Mouse (Mus musculus) heart, adult 2 months (tissue): ENCODE results near the gene Pld4.

Source experiments
- CTCF ChIP-seq: fragments of 200-600 bp; IDR thresholded peaks from 2 replicates; pipeline ENCODE4 v1.8.1; 2022; ENCODE audit warnings: antibody characterized with exemption, mild to moderate bottlenecking, moderate library complexity
- EP300 ChIP-seq: fragments of 200-500 bp; IDR thresholded peaks from 2 replicates; pipeline ENCODE4 v1.6.1; 2011; ENCODE audit warnings: low read depth, low read length, control low read depth; ENCODE audit not compliant: insufficient read depth
- POLR2A ChIP-seq: fragments of 200-500 bp; IDR thresholded peaks from 2 replicates; pipeline ENCODE4 v1.6.1; 2011; ENCODE audit warnings: mild to moderate bottlenecking, low read depth, low read length, control low read depth; ENCODE audit not compliant: insufficient read depth

- TF ChIP-seq CTCF, result no peak
- no peak for TF ChIP-seq POLR2A
- TF ChIP-seq EP300, result no peak
Observed at GRCm38 (mm10) chr12:112770396-112770795, 9.9 kb downstream of the Pld4 start.
